Mouse (Mus musculus) thymus, postnatal 14 days (tissue): ENCODE data around the gene Gm14085.
"Not testable (repeated sequence)": the region's sequence is repeated elsewhere in the genome, so short reads cannot be mapped to it uniquely, and the experiment has no call there.

Experiments used
- DNase-seq: peaks from one replicate; pipeline ENCODE4 v3.0.0; 2021

Gm14085 gene

DNA sequence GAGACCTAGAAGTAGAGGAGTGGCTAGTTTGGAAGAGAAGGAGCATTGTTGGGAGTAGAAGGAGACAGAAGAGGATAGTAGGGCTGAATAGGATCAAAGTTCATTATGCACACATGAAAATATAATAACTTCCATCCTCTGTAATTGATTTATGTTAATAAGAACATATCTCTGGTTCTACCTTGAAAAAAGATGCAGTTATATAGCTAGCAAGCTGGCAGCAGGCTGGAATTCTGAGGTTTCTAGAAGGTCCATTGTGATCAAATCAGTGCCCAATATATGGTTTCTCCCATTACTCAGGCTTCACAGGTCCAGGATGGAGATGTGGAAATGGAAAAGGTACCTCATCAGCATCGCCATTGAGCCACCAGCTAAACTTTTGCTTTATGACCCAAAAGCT, at the start of gene Gm14085:
Gene Gm14085, plus strand, starts transcription at position 301 of the 400 bp plus-strand sequence.
- DNase-seq, result no peak

GRCm38 (mm10) chr2:122438706-122439482, 45.8 kb upstream of the Gm14085 start:
- DNase-seq, result not testable (repeated sequence)

GRCm38 (mm10) chr2:122440521-122440920, 44.2 kb upstream of the Gm14085 start:
- peak; percentile 76 for DNase-seq

DNA sequence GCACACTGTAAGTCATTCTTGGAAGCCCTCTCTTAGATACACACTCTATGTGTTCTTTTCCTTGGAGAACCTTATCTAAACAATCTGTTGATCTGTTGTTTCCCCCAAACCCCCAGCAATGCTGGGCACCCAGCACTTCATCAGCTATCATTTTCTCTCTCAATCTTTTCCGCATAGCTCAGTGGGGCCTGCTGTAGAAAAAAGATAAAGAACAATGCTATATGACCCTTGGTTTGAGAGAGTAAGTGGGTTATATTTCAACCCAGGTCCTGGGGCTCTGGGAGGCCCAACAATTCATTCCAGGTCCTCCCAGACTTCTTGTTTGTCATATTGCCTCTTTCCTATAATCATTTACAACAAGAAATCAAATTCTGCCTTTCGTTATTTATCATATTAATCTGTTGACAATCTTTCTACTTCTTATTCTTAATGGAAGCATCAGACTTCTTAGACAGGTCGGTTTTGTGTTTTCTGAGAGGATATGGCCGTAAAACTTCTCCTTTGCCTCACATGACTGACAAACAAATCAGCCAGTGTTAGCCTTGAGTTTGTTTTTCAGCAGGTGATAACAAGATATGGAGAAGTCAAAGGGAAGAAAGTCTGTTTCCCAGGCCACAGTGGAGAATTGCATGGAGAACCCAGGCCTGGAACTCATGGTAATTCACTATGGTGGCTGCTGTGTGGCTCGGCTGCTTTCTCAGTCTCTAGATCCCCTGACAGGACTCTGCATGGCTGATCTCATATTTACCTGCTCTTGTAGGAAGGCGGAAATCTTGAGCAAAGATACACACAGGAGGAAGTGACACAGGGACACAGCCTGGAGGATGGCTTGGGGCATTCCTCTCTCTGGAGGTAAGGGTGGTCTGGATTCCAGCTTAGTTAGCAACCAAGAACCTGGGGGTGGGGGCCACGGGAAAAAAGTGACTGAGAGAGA, 43.5 kb upstream of the Gm14085 start:
- no peak for DNase-seq

DNA sequence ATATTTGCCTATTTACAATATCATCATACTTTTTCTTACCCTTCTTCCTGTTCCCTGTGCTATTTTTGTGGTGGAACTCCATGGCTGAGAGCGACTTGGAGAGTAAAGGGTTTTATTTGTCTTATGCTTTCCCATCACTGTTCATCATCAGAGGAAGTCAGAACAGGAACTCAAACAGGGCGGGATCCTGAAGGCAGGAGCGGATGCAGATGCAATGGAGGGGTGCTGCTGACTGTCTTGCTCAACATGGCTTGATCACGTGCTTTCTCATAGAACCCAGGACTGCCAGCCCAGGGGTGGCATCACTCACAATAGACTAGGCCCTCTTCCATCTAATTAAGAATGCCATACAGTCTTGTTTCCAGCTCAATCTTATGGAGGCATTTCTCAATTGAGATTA, 34.4 kb upstream of the Gm14085 start:
- DNase-seq, result no peak

DNA sequence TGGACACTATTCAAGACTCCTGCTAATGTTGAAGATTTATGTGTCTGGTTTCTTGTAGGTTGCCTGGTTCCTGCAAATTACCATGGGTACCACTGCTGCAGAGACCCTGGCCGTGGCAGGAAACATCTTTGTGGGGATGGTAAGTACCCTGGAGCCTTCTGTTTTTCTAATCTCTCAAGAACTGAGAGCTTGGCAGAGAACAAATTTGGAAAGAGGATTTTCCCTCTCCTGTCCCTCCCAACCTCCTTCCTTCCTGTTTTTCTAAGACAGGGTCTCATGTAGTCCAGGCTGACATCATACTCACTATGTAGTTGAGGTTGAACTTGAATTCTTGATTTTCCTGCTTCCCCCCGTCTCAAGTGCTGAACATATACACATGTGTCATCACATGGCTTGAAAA, 32.3 kb upstream of the Gm14085 start:
- no peak for DNase-seq

DNA sequence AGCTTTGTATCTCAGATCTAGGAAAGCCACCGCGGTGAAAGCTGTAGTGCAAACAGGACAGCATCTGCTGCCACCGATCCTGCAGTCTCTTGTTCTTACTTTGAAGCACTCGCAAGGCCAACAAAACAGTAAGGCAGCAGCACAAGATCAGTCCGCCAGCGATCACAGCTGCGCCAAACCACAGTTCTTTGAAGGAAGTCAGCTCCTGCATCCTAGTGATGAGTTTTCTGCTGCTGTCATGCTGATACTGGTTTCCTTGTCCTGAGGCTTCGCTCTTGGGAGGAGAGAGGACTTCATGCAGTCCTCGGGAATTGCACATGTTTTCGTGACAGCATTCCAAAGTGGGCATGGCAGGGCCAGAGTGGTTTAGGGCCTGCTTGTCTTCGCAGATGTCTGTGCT, 17.8 kb upstream of the Gm14085 start:
- DNase-seq, result peak; percentile 80

DNA sequence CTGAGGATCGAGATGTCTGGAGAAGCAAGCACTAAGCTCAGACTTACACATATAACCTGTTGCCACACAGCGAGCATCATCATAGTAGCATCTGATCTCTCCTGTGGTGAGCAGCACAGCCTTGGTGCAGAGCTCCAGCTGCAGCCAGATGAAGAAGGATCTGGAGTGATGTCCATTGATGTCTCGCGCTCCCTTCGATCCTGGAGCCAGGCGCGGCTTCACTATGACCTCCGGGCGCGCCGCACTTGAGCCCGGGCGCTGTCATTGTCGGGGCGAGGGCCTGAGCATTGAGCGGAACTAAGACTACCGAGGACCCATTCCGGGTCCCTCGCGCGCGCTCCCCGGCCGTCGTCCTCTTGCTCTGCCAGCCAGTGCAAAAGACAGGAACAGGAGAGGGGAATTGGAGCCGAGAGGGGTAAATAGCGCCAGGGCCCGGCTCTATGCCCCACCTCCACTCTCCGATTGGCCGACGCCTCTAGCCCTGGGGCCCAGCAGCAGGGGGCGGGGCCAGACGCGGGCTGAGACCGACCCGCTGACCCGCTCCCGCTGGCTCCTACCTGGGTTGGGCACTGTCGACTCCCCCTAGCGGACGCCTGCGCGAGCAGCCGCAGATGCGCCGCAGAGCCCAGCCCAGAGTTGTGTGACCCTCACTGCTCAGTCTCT, 17.3 kb upstream of the Gm14085 start:
- DNase-seq, result peak; percentile 93

GRCm38 (mm10) chr2:122469221-122469620, 15.5 kb upstream of the Gm14085 start:
- DNase-seq, result peak; percentile 30

DNA sequence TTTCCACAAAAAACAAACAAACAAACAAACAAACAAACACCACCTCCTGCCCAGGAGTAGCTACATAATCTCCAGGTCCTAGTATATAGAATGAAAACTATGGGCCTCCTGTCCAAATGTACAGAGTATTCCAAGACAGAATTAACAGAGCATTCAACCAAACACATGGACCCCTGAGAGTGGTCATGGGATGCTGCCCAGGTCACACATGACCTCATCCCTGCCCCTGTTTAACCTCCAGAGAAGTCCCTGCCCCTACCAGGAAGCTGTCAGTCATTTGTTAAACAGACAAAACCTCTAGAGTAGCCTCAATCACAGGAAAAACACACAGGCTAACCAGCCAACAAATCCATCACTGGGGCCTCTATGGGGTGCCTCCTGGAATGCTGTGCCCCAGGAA, 8.2 kb upstream of the Gm14085 start:
- no peak for DNase-seq

DNA sequence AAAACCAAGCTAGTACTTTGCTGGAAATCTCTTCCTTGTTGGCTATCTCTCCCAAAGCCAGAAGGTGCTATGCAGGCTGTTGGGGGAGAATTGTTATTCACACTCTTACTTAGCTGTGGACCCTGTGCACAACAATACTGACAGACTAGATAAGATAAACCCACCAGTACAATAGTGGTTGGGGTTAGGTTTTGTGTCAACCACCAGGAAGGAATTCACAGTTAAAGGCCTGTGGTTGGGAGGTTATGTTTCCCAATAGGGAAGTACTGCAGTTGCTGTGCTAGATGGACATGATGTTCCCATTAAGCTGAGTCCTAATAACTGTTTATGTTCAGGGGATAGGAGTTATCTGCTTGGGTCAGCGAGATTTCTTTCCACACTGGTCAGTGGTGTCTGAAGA, 954 bp upstream of the Gm14085 start:
- DNase-seq, result not testable (repeated sequence)

DNA sequence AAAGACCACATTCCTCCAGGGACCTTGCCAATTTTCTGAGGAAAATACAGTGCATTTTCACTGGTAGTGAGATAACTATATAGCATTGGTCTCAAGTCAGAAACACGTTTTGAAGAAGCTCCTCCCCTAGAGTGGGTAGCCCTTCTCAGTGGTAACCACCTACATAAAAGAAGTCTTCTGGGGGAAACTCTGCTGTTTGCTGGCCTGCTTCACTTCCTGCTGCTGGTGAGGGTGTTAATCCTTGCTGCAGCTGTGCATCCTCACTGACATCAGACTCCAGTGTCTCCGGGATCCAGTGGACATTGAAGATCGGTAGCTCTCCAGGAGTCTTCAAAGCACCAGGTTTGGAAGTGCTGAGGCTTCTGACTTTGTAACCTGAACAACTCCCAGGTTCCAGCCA, 913 bp downstream of the Gm14085 start:
- not testable (repeated sequence) for DNase-seq

GRCm38 (mm10) chr2:122486122-122486521, 1.4 kb downstream of the Gm14085 start:
- not testable (repeated sequence) for DNase-seq

- DNase-seq, result no peak
Measured at GRCm38 (mm10) chr2:122486674-122487073, 1.9 kb downstream of the Gm14085 start.

DNA sequence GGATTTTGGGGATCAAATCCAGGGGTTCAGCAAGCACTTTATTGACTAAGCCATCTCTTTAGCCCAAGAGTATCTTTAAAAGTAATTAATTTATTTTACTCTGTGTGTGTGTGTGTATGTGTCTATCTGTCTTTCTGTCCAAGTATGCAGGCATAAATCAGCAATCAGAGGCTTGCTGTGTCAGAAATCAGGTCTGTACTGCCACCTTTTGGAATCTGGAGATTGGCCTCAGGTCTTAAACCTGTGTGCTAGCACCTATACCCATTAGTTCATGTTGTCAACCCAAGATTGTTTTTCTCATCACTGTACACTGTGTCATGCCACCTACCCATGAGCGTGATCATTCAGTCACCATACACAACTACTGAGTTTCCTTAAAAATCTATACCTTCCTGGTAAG, 45.0 kb downstream of the Gm14085 start:
- peak; percentile 23 for DNase-seq

- no peak for DNase-seq
Measured at GRCm38 (mm10) chr2:122531290-122531689, 46.5 kb downstream of the Gm14085 start.

DNA sequence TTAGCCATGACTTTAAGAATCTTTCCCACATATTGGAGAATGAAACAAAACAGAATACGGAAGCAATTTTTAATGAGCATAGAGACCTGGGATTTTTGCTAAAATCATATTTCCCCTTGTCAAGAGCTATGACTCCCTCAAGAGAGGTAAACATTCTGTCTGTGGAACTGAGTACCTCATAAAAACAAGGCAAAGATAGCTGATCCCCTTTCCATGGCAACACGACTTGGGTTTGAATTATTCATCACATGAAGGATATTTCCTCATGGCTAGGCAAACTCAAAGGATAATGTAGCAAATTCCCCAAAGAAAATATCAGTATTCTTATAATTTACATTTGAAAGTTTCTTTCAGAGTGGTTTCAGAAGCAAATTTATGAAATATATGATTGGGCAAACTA, 47.0 kb downstream of the Gm14085 start:
- no peak for DNase-seq

GRCm38 (mm10) chr2:122532136-122532801, 47.5 kb downstream of the Gm14085 start:
- no peak for DNase-seq

DNA sequence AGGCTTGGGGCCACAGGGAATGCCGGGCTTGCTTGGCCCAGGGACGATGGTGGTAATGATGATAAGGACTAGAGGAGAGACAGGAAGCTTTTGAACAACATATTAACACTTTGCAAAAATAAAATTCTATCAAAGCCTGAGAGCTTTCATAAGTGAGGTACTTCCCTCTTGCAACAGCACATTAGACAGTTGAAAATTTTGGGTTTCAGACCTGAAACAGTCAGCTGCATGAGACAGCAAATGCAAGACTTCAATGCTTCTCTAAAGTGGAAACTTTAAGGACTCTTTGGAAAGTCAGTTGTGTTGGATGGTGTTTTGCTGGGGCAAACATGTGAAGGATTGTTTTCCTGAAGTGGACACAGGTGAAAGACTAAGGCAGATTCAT, 48.1 kb downstream of the Gm14085 start:
- DNase-seq, result no peak

DNA sequence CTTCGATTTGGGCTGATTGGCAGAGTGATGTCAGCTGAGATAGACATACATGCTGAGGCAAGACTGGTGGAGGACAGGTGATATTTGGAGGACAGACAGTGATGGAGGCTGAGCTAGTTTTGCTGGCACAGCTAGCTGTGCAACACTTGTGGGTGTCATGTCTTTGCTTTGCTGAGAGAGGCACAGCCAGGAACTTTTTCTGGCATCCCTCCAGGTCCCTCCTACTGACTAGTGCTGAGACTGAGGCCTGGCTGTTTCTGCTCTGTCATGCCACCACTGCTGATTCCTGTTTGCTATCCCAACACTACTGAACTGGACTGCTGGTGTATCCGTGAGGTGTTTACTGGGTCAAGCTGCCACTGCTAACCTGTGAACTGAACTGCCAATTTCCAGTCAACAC, 48.6 kb downstream of the Gm14085 start:
- DNase-seq, result no peak

GRCm38 (mm10) chr2:122534671-122535070, 49.9 kb downstream of the Gm14085 start:
- no peak for DNase-seq

DNA sequence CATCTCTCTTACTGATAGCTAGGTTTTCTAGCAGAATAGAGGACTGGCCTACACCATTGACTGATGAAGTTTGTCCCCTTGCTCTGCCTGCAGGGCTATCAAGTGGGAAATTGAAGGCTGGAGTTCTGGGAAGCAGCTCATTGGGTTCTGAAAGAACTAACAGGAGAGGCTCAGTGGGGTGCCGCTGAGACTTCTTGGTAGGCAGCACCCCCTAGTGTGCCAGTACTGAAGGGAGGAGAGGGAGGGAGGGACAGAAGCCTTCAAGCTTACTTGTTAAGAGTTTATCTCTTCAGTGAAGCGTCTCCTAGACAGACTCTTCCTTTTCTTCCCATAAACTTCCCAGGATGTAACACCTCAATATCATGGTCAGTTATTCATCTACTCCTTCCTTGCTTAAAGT, 73.6 kb downstream of the Gm14085 start:
- DNase-seq, result peak; percentile 69

DNA sequence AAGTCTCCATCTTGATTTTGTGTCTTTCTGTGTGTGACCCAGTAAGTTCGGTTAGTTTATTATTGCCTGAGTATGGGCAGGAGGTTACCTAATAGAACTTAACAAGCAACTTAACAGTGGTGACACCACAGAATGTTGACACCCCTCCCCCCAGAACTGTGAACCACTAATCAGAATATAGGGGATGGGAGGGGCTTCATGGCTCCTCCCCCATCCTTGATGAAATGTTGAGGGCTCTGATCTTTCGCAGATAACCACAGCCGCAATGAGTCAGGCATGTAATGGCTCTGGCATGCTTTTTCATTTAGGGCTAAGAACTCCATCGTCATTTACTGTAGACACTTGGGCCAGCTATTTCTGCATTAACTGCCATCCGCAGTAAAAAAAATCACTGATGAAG, 76.5 kb downstream of the Gm14085 start:
- DNase-seq, result no peak
